Mouse (Mus musculus) fat pad, adult 2 months (tissue): ENCODE results near the gene Lyrm2.

Experiments used
- DNase-seq: peaks from one replicate; pipeline ENCODE4 v3.0.0-alpha.2; 2011; ENCODE audit warnings: low read depth, low spot score; ENCODE audit errors: extremely low read depth

Gene Lyrm2

GRCm38 (mm10) chr4:32799966-32800576 lies at the start of gene Lyrm2:
Lyrm2 (plus strand) TSS chr4:32800253.
- DNase-seq, result no peak

DNA sequence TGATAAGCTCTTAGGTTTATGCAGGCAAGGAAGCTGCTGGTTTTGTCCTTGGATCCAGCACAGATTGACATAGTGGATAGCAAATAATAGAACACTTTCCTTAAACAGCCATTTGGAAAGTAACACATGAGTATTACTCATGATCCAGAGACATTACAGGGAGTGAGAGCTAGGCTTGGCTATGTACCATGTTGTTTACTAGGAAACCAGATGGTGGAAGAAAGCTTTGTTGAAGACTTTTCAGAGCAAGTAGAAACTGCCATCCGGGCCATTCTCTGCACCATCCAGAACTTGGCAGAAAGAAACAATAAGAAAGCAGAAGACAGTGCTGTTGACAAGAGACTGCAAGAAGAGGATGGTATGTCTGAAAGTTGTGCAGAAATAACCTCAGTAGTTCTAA lies 49.3 kb upstream of the Lyrm2 start:
- no peak for DNase-seq

GRCm38 (mm10) chr4:32757430-32757829 lies 42.6 kb upstream of the Lyrm2 start:
- DNase-seq, result no peak

DNA sequence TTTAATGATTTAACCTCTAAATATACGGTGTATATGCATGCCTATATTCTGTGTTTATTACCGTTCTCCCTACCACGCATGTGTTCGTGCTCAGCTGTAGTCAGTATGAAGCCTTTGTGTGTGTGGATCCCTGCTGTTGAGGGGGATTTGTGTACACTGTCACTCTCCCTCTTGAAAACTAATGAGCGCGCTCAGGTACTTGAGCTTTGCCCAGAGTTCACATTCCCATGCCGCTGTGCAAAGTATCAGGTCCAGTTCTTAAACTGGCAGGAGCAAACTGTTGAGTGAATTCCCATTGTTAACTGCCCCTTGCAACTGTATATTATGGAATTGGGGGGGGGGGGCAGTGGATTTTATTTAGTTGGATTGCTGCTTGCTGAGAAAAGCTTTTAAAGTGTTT lies 32.6 kb upstream of the Lyrm2 start:
- no peak for DNase-seq

DNA sequence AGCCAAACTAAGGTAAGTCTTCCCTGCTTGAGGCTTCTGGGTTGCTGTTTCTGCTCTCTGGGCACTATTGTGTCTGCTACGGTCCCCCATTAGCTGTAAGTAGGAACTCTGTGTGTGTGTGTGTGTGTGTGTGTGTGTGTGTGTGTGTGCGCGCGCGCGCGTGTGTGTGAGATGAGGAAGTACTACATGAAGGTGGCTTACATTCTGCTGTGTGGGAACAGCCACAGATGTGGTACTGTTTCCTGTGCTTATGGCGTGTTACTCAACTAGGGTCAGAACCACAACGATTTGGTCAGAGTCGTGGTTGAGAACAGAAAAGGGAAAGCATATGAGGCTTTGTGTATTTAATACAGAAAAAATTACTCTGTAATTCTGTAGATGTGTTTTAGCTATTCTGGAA lies 32.0 kb upstream of the Lyrm2 start:
- DNase-seq, result no peak

- DNase-seq, result no peak
Observed at GRCm38 (mm10) chr4:32770284-32770810, 29.7 kb upstream of the Lyrm2 start.

DNA sequence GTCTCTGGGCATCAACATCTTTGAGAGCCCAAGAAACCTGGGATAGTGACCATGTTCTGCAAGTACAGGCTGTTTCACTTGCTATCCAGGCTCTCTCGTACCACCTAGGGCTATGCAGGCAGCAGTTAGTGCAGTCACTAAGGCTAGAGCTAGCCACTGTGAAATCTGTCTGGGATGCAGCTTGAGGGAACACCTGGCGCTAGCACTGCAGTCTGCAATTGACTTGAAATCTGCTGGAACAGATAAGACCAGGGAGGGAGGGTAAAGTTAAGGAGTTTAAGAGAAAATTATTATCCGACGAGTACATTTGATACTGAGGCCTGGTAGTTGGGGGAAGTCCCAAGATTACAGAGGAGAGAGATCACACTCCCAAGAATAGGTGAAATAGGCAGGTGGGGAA lies 20.1 kb upstream of the Lyrm2 start:
- no peak for DNase-seq

DNA sequence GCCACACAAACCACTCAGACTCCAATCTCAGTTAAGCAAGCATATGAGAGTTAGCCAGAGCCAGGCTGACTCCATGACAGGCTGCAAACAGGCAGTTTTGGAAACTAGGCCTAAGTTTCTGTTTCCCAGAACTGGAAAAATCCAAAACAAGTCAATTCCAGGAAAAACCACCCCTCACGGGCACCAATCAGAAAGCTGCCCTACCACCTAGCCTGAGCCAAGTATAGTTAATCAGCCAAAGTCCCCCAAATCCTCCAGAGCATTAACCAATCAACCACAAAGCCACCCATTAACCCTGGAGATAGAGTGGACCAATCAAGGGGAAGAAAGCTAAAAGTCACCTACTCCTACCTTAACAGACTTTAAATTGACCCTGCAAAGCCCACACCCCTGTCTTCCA lies 12.9 kb upstream of the Lyrm2 start:
- no peak for DNase-seq

- DNase-seq, result no peak
Observed at GRCm38 (mm10) chr4:32789020-32789419, 11.0 kb upstream of the Lyrm2 start.

GRCm38 (mm10) chr4:32798976-32799375 lies 1.1 kb upstream of the Lyrm2 start:
- peak; percentile 72 for DNase-seq

DNA sequence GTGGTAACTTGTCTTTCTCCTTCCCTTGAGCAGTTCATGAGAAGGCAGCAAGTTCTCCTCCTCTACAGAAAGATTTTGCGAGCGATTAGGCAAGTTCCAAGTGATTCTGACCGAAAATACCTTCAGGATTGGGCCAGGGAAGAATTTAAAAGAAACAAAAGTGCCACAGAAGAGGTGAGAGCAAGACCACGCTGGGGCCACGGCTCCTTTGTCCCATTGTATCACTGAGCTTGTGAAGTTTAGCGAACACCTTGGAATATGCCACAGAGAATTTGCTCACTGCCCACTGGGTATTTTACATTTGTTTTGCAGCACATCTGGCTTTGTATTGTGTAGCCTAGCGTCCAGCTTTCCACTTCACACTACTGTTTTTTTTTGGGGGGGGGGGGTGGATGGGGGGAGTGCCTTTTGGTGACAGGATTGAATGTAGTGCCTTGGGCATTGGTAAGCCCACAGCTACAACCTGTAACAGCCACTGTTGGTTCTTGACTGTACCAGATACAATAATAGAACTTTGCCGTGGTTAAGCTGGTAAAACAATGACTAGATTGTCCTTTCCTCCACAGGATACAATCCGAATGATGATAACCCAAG lies 621 bp downstream of the Lyrm2 start:
- DNase-seq, result no peak

- DNase-seq, result no peak
Observed at GRCm38 (mm10) chr4:32817478-32817877, 17.4 kb downstream of the Lyrm2 start.

- DNase-seq, result no peak
Observed at GRCm38 (mm10) chr4:32820676-32821075, 20.6 kb downstream of the Lyrm2 start.

DNA sequence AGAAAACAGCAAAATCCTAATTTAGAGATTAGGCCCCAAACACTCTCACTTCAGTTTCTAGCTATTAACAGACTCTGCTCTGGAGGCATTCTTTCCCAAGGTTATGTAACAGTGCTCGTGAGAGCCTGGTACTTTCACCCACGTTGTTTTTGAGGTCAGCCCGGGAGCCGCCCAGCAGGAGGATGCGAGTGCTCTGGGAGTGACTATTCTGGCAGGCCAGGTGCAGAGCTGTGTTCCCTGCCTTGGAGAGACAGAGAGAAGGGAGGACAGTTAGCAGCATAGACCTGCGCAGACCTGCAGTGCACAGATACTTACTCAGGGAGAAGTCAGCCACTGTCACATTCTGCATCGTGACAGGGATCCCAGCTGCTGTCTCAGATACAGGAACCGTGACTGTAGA lies 24.2 kb downstream of the Lyrm2 start:
- DNase-seq, result no peak

DNA sequence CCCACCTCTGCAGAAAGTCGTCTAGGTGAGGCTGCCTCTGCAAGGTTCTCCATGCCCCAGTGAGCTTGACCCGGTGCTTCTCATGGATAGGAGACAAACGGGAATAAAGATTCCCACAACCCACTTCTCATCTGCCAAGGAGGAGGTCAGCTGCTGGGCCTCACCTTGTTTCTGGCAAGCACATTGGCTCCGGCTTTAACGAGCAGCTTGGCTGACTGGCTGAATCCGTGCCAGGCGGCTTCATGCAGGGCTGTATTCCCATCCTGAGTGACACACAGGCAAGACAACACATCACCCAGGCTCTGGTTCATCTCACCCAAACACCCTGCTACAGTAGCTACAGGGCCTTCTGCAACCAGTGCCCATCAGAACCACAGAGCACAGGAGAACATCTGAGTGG lies 26.9 kb downstream of the Lyrm2 start:
- no peak for DNase-seq

DNA sequence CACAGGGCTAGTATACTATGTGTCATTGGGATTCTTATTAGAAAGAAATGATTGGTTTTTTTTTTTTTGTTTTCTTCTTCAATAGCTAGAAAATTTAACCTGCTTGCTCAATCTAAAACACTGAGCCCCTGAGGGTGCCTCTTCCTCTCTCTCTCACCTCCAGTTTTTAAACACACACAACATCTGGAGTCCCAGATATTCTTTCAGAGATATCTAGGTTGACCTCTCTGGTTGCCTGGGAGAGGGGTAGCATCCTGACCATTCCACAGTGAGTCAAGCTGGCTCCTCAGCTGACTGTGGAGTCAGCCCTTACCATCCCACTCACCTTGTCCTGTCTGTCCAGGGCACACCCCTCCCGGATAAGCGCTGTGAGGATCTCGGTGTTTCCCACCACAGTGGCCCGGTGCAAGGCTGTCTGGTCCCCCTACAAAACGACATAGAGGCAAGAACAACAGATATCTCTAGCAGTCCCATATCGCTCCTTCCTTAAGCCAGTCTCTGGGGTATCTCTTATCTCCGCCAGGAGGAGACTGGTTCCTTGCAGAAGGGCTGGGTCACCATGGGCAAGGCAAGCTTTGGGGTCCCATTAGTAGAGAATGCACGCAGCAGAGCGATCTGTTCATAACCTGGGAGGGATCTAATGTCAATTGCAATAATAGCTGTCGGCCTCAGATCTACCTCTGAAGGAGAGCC lies 28.5 kb downstream of the Lyrm2 start:
- no peak for DNase-seq

- DNase-seq, result no peak
Observed at GRCm38 (mm10) chr4:32829316-32829715, 29.3 kb downstream of the Lyrm2 start.

GRCm38 (mm10) chr4:32833494-32834282 lies 33.6 kb downstream of the Lyrm2 start:
- no peak for DNase-seq

GRCm38 (mm10) chr4:32834541-32834940 lies 34.5 kb downstream of the Lyrm2 start:
- no peak for DNase-seq

GRCm38 (mm10) chr4:32836071-32836470 lies 36.0 kb downstream of the Lyrm2 start:
- no peak for DNase-seq

- DNase-seq, result no peak
Observed at GRCm38 (mm10) chr4:32838401-32838800, 38.3 kb downstream of the Lyrm2 start.
